Mouse (Mus musculus): ENCODE results near the gene Plekhn1. TPM values are rescaled to one million over a fixed set of nuclear protein-coding genes. Genes with fewer than 3 reads are reported as not detected.

Plekhn1 gene
- 11.3 and 24.2 TPM in 2 replicates for polyA plus RNA-seq (2012; ENCODE audit: low replicate concordance)

DNA sequence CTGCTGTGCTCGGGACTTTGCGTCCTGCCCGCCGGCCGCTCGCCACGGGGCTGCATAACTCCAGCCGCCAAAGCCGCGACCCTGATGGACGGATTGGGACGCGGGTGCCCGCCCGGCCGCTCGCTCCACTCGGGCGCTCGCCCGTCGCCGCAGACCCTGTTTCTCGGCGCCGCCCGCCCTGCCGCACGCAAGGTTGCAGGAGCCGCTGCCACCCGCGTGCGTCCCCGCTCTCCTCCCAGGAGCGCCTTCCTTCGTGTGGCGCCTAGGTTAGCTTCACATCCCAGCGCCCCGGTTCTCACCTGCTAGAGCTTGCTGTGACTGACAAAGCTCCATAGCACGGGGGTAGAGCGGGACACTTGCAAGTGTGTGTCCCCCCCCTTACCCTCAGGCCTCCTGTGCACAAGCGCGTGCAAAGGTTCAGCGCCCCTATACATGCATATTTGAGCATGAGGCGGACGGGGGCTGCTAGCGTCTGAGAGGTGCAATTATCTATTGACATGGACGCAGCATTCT, at the start of gene Plekhn1:
Gene Plekhn1 (minus strand): TSS at position 157 of the 513 bp plus-strand sequence.

GRCm38 (mm10) chr4:156255078-156255839, 20.6 kb upstream of the Plekhn1 start, which contains the start of gene Samd11:
Gene Samd11, minus strand, starts transcription at chr4:156255657.

DNA sequence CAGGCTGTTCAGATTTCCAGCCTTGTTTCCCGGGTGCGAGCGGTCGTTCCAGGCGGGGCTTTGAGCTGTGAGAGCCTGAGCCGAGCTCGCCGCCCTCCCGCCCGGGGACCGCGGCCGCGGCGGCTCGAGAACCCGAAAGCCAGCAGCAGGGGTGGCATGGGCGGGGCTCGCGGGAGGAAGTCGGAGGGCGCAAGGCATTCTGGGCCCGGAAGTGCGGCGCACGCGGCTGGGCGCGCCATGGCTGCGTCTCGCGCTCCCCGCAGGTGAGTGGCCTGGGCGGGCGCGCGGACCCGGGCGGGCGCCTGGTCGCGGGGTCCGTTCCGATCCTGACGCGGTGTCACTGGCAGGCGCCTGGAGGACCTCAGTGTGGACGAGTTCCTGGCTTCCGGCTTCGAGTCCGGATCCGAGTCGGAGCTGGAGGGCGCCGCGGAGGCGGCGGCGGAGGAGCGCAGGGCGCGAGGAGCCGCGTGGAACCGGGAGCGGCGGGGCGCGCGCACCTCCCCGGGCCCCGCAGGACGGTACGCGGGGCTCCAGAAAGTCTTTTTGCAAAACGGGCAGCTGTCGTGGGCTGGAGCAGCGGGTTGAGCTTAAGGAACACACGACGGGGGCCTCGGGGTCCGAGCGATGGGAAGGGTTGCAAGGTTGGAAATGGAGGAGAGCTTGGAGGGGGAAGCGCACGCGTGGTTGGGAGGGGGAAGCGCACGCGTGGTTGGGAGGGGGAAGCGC, 1.3 kb upstream of the Plekhn1 start, which contains the start of gene Noc2l:
Gene Noc2l (plus strand): TSS at position 203 of the 726 bp plus-strand sequence.

GRCm38 (mm10) chr4:156215649-156216048, 19.0 kb downstream of the Plekhn1 start, which contains the start of gene Perm1:
Gene Perm1, plus strand, starts transcription at chr4:156215868.

DNA sequence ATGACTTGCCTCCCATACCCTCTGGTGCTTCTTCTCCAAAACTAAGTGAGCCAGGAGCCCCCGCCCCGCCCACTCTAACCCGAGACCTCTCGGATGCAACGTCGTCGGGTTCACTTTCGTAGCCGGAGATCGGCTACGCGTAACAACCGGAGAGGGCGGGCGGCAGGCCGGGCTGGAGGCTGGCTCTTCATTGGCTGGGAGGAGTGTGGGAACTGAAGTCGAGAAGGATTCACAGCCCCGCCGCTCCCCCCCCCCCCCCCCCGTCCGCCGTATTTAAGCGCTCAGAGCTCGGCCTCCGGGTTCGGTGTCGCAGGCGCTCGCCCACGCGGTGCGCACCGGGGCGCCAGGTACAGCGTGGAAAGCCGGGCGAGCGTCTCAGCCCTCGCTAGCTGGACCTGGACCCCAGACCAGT, 31.6 kb downstream of the Plekhn1 start, which contains the start of gene AW011738:
Gene AW011738 (plus strand): TSS at position 304 of the 412 bp plus-strand sequence.

DNA sequence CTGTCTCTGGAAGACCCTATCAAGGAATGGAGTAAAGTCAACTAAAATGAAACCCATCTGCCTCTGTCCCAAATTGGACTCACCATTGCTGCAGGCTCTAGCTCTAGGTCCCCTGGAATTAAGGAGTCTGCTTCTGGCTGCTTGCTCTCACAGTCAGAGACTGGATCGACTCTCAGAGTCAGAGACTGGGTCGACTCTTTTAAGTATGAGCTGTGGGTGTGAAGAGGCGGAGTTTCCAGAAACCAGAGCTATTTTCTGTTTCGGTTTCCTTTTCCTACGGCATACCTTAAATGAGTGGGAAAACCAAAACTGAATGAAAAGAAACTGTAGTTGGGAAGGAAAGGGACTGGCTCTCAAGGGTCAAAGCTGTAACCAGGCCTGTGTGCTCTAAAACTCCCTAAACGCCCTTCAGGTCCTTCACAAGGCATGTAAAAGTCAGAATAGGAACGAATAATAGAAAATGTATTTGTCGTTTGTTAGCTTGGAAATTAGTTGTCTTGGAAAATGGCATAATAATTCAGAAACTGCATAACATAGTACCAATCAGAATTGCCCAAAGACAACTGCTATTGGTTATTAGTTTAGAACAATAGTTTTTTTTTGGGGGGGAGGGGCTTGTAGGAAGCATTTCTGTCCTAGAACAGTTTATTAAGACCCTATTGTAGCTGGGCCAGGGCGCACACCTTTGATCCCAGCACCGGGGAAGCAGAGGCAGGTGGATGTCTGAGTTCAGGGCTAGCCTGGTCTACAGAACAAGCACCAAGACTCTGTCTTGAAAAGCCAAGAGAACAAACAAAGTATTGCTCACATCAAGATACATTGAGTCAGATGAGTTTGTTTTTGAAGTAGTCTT, 33.8 kb downstream of the Plekhn1 start, which contains the start of gene Isg15:
Gene Isg15 (minus strand): TSS at position 196 of the 853 bp plus-strand sequence.

GRCm38 (mm10) chr4:156197131-156197828, 37.4 kb downstream of the Plekhn1 start, which contains the start of gene Agrn:
Gene Agrn, minus strand, starts transcription at chr4:156197488.

Other genes with a start within 250 kb of the Plekhn1 start
- 3.2 and 4.0 TPM in 2 replicates for gene B3galt6, start 242.2 kb downstream of the Plekhn1 start, polyA plus RNA-seq (2012; ENCODE audit: low replicate concordance)
- 40.5 and 45.3 TPM in 2 replicates for gene Sdf4, start 242.0 kb downstream of the Plekhn1 start, polyA plus RNA-seq (2012; ENCODE audit: low replicate concordance)
- 3.1 and 8.5 TPM in 2 replicates for gene Tnfrsf4, start 221.0 kb downstream of the Plekhn1 start, polyA plus RNA-seq (2012; ENCODE audit: low replicate concordance)
- gene Tnfrsf18, start 208.7 kb downstream of the Plekhn1 start, polyA plus RNA-seq (2012; ENCODE audit: low replicate concordance) = 5.5 and 8.2 TPM in 2 replicates
- gene Ttll10, start 175.4 kb downstream of the Plekhn1 start, polyA plus RNA-seq (2012; ENCODE audit: low replicate concordance) = not detected in 2 replicates
- 8.2 and 26.6 TPM in 2 replicates for gene 9430015G10Rik, start 124.9 kb downstream of the Plekhn1 start, polyA plus RNA-seq (2012; ENCODE audit: low replicate concordance)
- gene Rnf223, start 104.3 kb downstream of the Plekhn1 start, polyA plus RNA-seq (2012; ENCODE audit: low replicate concordance) = 1.0 and 1.2 TPM in 2 replicates
- 28.6 and 35.7 TPM in 2 replicates for gene Agrn, start 37.4 kb downstream of the Plekhn1 start, polyA plus RNA-seq (2012; ENCODE audit: low replicate concordance)
- gene Isg15, start 34.0 kb downstream of the Plekhn1 start, polyA plus RNA-seq (2012; ENCODE audit: low replicate concordance) = 23.8 and 56.3 TPM in 2 replicates
- gene AW011738, start 31.6 kb downstream of the Plekhn1 start, polyA plus RNA-seq (2012; ENCODE audit: low replicate concordance) = 38.6 and 49.2 TPM in 2 replicates
- gene Perm1, start 19.0 kb downstream of the Plekhn1 start, polyA plus RNA-seq (2012; ENCODE audit: low replicate concordance) = 0.10 and 0.31 TPM in 2 replicates
- 46.6 and 55.0 TPM in 2 replicates for gene Noc2l, start 1.2 kb upstream of the Plekhn1 start, polyA plus RNA-seq (2012; ENCODE audit: low replicate concordance)
- gene Samd11, start 20.8 kb upstream of the Plekhn1 start, polyA plus RNA-seq (2012; ENCODE audit: low replicate concordance) = 77.5 and 112 TPM in 2 replicates
- gene Vmn2r-ps159, start 96.2 kb upstream of the Plekhn1 start, polyA plus RNA-seq (2012; ENCODE audit: low replicate concordance) = not detected in 2 replicates

All from leukemia stem cell, adult 10-12 weeks (primary cell).